Mouse (Mus musculus): ENCODE results near the gene Slc39a9.

DNA sequence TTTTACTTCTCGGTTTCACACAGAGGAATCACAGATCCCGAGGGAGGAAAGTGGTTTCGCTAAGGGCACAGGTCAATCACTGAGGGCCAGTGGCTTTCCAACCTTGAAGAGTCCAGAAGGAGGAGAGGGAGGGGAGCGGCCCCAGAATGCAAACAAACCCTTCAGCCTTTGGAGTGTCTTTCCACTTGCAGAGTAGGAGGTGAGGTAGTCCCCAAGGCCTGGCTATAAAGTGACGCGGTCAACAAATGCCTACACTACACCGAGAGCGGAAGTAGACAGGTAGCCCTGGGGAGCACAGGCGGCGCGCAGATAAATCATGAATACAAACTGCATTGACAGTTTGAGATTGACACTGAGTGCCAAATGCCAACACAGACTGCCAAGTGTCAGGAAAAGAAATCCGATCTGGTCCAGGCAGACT, 48.0 kb downstream of the Slc39a9 start:
- no peak for TF ChIP-seq GATA1 (IDR thresholded peaks at IDR 0.05; ENCODE audit: borderline replicate concordance, low read length)
- TF ChIP-seq FLI1 (IDR thresholded peaks at IDR 0.05; ENCODE audit: low read length), result no peak

Data from megakaryocyte, embryonic 14.5 days (primary cell).